ENCODE assay signal across 8 mouse cellular contexts in the genomic region with DNA sequence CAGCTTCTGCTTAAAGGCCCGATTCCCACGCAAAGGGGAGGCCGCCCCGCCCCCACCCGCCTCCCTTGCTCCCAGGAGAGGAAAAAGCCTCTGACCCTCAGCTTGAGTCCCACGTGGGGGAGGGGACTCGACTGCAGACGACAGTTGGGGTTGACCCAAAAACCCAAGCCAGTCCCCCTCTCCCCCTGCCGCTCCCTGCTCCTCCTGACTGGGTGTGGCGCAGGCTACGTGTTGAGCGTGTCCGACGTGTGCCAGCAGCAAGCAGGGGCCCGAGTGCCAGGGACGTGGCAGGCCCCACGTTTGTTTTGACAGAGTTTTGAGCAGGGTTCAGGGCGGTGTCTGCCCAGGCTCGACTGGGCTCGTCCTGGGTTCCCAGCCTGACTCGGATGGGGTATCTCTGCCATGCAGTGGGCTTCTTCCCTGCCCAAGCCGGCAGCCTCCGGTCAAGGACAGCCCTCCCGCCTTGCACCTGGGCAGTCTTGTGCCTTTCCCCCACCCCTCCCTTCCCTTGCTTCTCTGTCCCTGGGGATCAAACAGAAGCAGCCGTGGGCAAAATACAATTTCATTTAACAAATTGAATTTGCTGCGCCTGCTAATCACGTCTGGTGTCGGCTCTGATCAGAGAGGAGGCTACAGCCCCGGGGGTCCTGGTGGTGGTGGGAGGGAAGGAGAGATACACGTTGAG. TPM values are rescaled to one million over a fixed set of nuclear protein-coding genes. Genes with fewer than 3 reads are reported as not detected.
A peak's percentile ranks its signal among the peaks of the same experiment; 100 is the strongest.
DNase-seq lines count a peak whose midpoint lies in the region; ATAC-seq and TF ChIP-seq lines count a peak whose summit lies in the region.

No protein-coding gene starts in this region.

- H3K4me1 ChIP-seq in ES-E14 (ENCODE audit: control insufficient read depth in 2 of 2, insufficient read depth in 2 of 2, low read length in 2 of 2, poor library complexity in 1 of 2) = peaks cover 7 to 65% of the 10 kb centered on the region in 2 experiments; a peak in 3 of 4 replicates
- peaks cover 96% of the 10 kb centered on the region for H3K4me1 ChIP-seq in liver, embryonic 12.5 days
- peaks cover 15% of the 10 kb centered on the region for H3K4me1 ChIP-seq in small intestine, adult 2 months (ENCODE audit: control insufficient read depth, insufficient read depth, insufficient read length, low read length)

- DNase-seq in ES-E14 (ENCODE audit: low read depth, low spot score) = no peak
- peak; percentile 65 for DNase-seq in ZHBTc4 (ENCODE audit: low read depth, low spot score)
- DNase-seq in heart, postnatal 4 days = peak; percentile 68
- DNase-seq in spleen, postnatal 14 days (ENCODE audit: low spot score in 2 of 2) = no peak
- DNase-seq in frontal cortex, postnatal 10 days (ENCODE audit: low spot score in 2 of 2) = no peak

- H3K27me3 ChIP-seq in liver, embryonic 12.5 days (replicated peaks) = peaks cover 61% of the 10 kb centered on the region
- H3K27me3 ChIP-seq in small intestine, adult 2 months (ENCODE audit: control insufficient read depth, insufficient read depth, low read length) = peaks cover 15% of the 10 kb centered on the region

- no peak for TF ChIP-seq POLR2A in small intestine, adult 2 months (IDR thresholded peaks at IDR 0.05; ENCODE audit: low read depth, low read length)

- H3K4me2 ChIP-seq in liver, embryonic 12.5 days = peak overlapping the region; percentile 81

- peak overlapping the region; percentile 2; the same call in 1 of the 2 replicates for H3K27ac ChIP-seq in ES-E14 (ENCODE audit: insufficient read depth, low read depth, low read length, poor library complexity, severe bottlenecking)
- peak overlapping the region; percentile 27; the same call in 1 of the 2 replicates for H3K27ac ChIP-seq in liver, embryonic 12.5 days
- no peak overlapping the region for H3K27ac ChIP-seq in small intestine, adult 2 months (ENCODE audit: insufficient read depth, low read depth, low read length)

- TF ChIP-seq CTCF in small intestine, adult 2 months (IDR thresholded peaks at IDR 0.05; ENCODE audit: extremely low read depth, insufficient read length, insufficient replicate concordance, low read depth, low read length) = no peak

- H3K9me3 ChIP-seq in ES-E14 (ENCODE audit: control insufficient read depth, insufficient read depth, low read depth, low read length) = no peaks in the 10 kb centered on the region
- H3K9me3 ChIP-seq in liver, embryonic 12.5 days (replicated peaks) = no peaks in the 10 kb centered on the region

- peak overlapping the region; percentile 35 to 45 for H3K4me3 ChIP-seq in ES-E14 (ENCODE audit: insufficient read depth in 1 of 2, low read depth in 1 of 2, low read length in 2 of 2, poor library complexity in 1 of 2, severe bottlenecking in 1 of 2)
- peak overlapping the region; percentile 11; the same call in 1 of the 2 replicates for H3K4me3 ChIP-seq in liver, embryonic 12.5 days
- H3K4me3 ChIP-seq in small intestine, adult 2 months (ENCODE audit: low read depth, low read length) = 0 out of 2 replicates have a peak overlapping the region, but pooled peaks have one; percentile 6

- in situ Hi-C loops in ES-E14 (cut with MboI; ENCODE audit: low sequenced_read_pairs in 2 of 2, unreplicated experiment in 2 of 2) = no loop called here

- peaks cover 41% of the 10 kb centered on the region for H3K36me3 ChIP-seq in ES-E14 (ENCODE audit: control insufficient read depth, insufficient read depth, low read length, poor library complexity, severe bottlenecking)
- H3K36me3 ChIP-seq in liver, embryonic 12.5 days = peaks cover 42% of the 10 kb centered on the region
- peaks cover 10% of the 10 kb centered on the region for H3K36me3 ChIP-seq in small intestine, adult 2 months (ENCODE audit: control insufficient read depth, insufficient read depth, low read length)

- ATAC-seq in liver, embryonic 12.5 days = peak; percentile 36
- ATAC-seq in monocyte, adult 5-6 weeks (replicated peaks; ENCODE audit: insufficient number of reproducible peaks, low FRiP score, low TSS enrichment, poor library complexity, severe bottlenecking) = no peak

- H3K9ac ChIP-seq in ES-E14 (ENCODE audit: insufficient read depth, low read depth, low read length, poor library complexity, severe bottlenecking) = peak overlapping the region; percentile 54
- H3K9ac ChIP-seq in liver, embryonic 12.5 days = peak overlapping the region; percentile 49

- WGBS in liver, embryonic 12.5 days (ENCODE audit: insufficient replicate concordance) = 22% methylated on average over 30 of the region's 30 CpGs
- WGBS in small intestine, adult 2 months = 34% methylated on average over 30 of the region's 30 CpGs

TF ChIP-seq in ES-E14, 5 proteins besides CTCF, POLR2A, EP300 and RAD21:
- no peak for TF ChIP-seq ZNF384 (IDR thresholded peaks at IDR 0.05; ENCODE audit: low read depth, low read length)
- TF ChIP-seq CHD2 (IDR thresholded peaks at IDR 0.05; ENCODE audit: low read depth, low read length) = no peak
- no peak for TF ChIP-seq MAFK (IDR thresholded peaks at IDR 0.05; ENCODE audit: insufficient read depth, low read depth, low read length)
- no peak for TF ChIP-seq HCFC1 (IDR thresholded peaks at IDR 0.05; ENCODE audit: borderline replicate concordance, insufficient read depth, low read length)
- TF ChIP-seq ZC3H11A (IDR thresholded peaks at IDR 0.05; ENCODE audit: borderline replicate concordance, low read depth, low read length) = no peak

RNA-seq across cellular contexts. Expression of a gene that starts 2.0 kb away (rescaled TPM):
- total RNA-seq in ES-E14 (2012; rRNA removed) = 5.8 and 22.6 TPM in 2 replicates
- total RNA-seq in heart, postnatal 4 days (2021) = 10 to 100 TPM; 34.2 to 34.9 TPM
- 12.9 and 14.8 TPM in 2 replicates for polyA plus RNA-seq in liver, embryonic 12.5 days (2016; fragmentation: Nextera tagmentation; extraction: Ambion mirVana)
- 3.8 and 5.6 TPM in 2 replicates for polyA plus RNA-seq in small intestine, adult 2 months (2012; rRNA removed)
- total RNA-seq in monocyte, adult 5-6 weeks (2017) = not detected in 3 replicates

RNA-seq across cellular contexts. Expression of a gene that starts 5.5 kb away (rescaled TPM):
- 169 and 266 TPM in 2 replicates for total RNA-seq in ES-E14 (2012; rRNA removed)
- 10 to 100 TPM; 43.7 to 45.1 TPM for total RNA-seq in heart, postnatal 4 days (2021)
- polyA plus RNA-seq in liver, embryonic 12.5 days (2016; fragmentation: Nextera tagmentation; extraction: Ambion mirVana) = 181 and 185 TPM in 2 replicates
- 36.6 and 49.6 TPM in 2 replicates for polyA plus RNA-seq in small intestine, adult 2 months (2012; rRNA removed)
- total RNA-seq in monocyte, adult 5-6 weeks (2017) = 7.9 to 28.8 TPM (median 11.5 TPM) in 3 replicates

RNA-seq across cellular contexts. Expression of a gene that starts 15.2 kb away (rescaled TPM):
- 1.1 and 2.4 TPM in 2 replicates for total RNA-seq in ES-E14 (2012; rRNA removed)
- 1 to 10 TPM; 1.8 to 1.9 TPM for total RNA-seq in heart, postnatal 4 days (2021)
- polyA plus RNA-seq in liver, embryonic 12.5 days (2016; fragmentation: Nextera tagmentation; extraction: Ambion mirVana) = 0.24 and 0.45 TPM in 2 replicates
- 0.30 and 0.51 TPM in 2 replicates for polyA plus RNA-seq in small intestine, adult 2 months (2012; rRNA removed)
- total RNA-seq in monocyte, adult 5-6 weeks (2017) = 0.32 to 9.8 TPM (median 1.4 TPM) in 3 replicates

RNA-seq across cellular contexts. Expression of a gene that starts 17.6 kb away (rescaled TPM):
- 0.76 and 1.6 TPM in 2 replicates for total RNA-seq in ES-E14 (2012; rRNA removed)
- total RNA-seq in heart, postnatal 4 days (2021) = under 1 TPM; 0.83 to 0.97 TPM
- polyA plus RNA-seq in liver, embryonic 12.5 days (2016; fragmentation: Nextera tagmentation; extraction: Ambion mirVana) = 0.10 and 0.23 TPM in 2 replicates
- polyA plus RNA-seq in small intestine, adult 2 months (2012; rRNA removed) = 0.32 and 0.41 TPM in 2 replicates
- not detected in 3 replicates for total RNA-seq in monocyte, adult 5-6 weeks (2017)

Comparison
In these comparisons a context has a peak if more than half of its experiments do, and no peak if none do; other contexts are left out.
1. DNase-seq: peak in ZHBTc4 (single experiment) and heart, postnatal 4 days (single experiment); none in ES-E14 (single experiment), spleen, postnatal 14 days (0 of 2) and frontal cortex, postnatal 10 days (0 of 2).
2. Peak in every context shown above with its lines, with median percentiles within 50 percentile points of each other: H3K4me3 ChIP-seq.